Mouse (Mus musculus): ENCODE results near the gene Nrk.

Gene Nrk

GRCm38 (mm10) chrX:138914041-138914776, at the start of gene Nrk:
Nrk (plus strand) TSS chrX:138914430.
- no peak for DNase-seq (ENCODE audit: low spot score)

- no peak for DNase-seq (ENCODE audit: low spot score)
Measured at GRCm38 (mm10) chrX:138913366-138913765, 864 bp upstream of the Nrk start.

- DNase-seq (ENCODE audit: low spot score) = no peak
Measured at GRCm38 (mm10) chrX:138914777-138915114, 516 bp downstream of the Nrk start.

- DNase-seq (ENCODE audit: low spot score) = no peak
Measured at GRCm38 (mm10) chrX:138919030-138919429, 4.8 kb downstream of the Nrk start.

- DNase-seq (ENCODE audit: low spot score) = no peak
Measured at GRCm38 (mm10) chrX:138943905-138944304, 29.7 kb downstream of the Nrk start.

GRCm38 (mm10) chrX:138960713-138961112, 46.5 kb downstream of the Nrk start:
- no peak for DNase-seq (ENCODE audit: low spot score)

- no peak for DNase-seq (ENCODE audit: low spot score)
Measured at GRCm38 (mm10) chrX:138978501-138978900, 64.3 kb downstream of the Nrk start.

GRCm38 (mm10) chrX:138979249-138979648, 65.0 kb downstream of the Nrk start:
- no peak for DNase-seq (ENCODE audit: low spot score)

- DNase-seq (ENCODE audit: low spot score) = no peak
Measured at GRCm38 (mm10) chrX:139014524-139014923, 100.3 kb downstream of the Nrk start.

- DNase-seq (ENCODE audit: low spot score) = no peak
Measured at GRCm38 (mm10) chrX:139016540-139016939, 102.3 kb downstream of the Nrk start.

- DNase-seq (ENCODE audit: low spot score) = no peak
Measured at GRCm38 (mm10) chrX:139026532-139027097, 112.4 kb downstream of the Nrk start.

- no peak for DNase-seq (ENCODE audit: low spot score)
Measured at GRCm38 (mm10) chrX:139027296-139027695, 113.1 kb downstream of the Nrk start.

GRCm38 (mm10) chrX:139027909-139028308, 113.7 kb downstream of the Nrk start:
- DNase-seq (ENCODE audit: low spot score) = no peak

GRCm38 (mm10) chrX:139037666-139038065, 123.4 kb downstream of the Nrk start:
- no peak for DNase-seq (ENCODE audit: low spot score)

- DNase-seq (ENCODE audit: low spot score) = no peak
Measured at GRCm38 (mm10) chrX:139039314-139039713, 125.1 kb downstream of the Nrk start.

GRCm38 (mm10) chrX:139041148-139041547, 126.9 kb downstream of the Nrk start:
- no peak for DNase-seq (ENCODE audit: low spot score)

- no peak for DNase-seq (ENCODE audit: low spot score)
Measured at GRCm38 (mm10) chrX:139051976-139052375, 137.7 kb downstream of the Nrk start.

GRCm38 (mm10) chrX:139053149-139053548, 138.9 kb downstream of the Nrk start:
- no peak for DNase-seq (ENCODE audit: low spot score)
